Mouse (Mus musculus): ENCODE data around the gene Aamp.

DNA sequence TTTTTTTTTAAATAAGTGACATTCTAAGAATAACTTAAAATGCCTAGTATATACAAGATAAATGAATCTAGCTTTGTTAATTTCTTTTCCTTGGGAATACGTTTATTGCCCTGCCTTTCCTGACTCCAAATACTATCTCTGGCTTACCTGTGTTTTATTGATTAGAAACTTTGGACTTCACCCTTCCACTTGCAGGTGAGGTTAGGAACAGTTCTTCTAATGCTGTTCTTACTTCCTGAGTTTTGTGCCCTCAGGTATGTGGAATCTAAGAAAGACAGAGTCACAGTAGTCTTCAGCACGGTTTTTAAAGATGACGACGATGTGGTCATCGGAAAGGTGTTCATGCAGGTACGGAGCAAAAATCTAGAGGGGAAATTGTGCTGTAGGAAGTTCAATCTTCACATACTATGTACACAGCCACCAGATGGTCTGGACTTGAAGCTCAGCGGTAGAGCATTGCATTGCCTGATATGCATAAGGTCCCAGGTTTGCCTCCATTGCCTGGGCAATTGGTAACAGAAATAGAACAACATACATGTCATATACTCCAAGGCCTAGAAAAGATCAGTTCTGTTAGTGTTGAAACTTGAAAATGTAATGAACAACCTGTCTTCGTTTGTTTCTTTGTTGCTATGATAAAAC is 28.7 kb downstream of the Aamp start:
- TF ChIP-seq CTCF (IDR thresholded peaks at IDR 0.05) (no peak), EP300 (IDR thresholded peaks at IDR 0.05; ENCODE audit: insufficient read depth, low read depth, low read length) (no peak), POLR2A (IDR thresholded peaks at IDR 0.05; ENCODE audit: insufficient read depth, low read depth, low read length) (no peak)
